Mouse (Mus musculus): ENCODE results near the gene Smim23.

GRCm38 (mm10) chr11:32781633-32782404, 42.6 kb downstream of the Smim23 start:
- TF ChIP-seq CTCF (IDR thresholded peaks at IDR 0.05; ENCODE audit: extremely low read depth, insufficient read depth, low read length) (no peak), POLR2A (IDR thresholded peaks at IDR 0.05; ENCODE audit: extremely low read depth, insufficient read depth, low read length) (no peak)
